Mouse (Mus musculus) liver, postnatal 0 days (tissue): ENCODE data around the gene Clic4.

ENCODE experiments used
- CTCF ChIP-seq: sonication (generic); IDR thresholded peaks from 2 replicates; pipeline ENCODE4 v1.5.1; 2016; ENCODE audit warnings: antibody characterized with exemption, low read depth
- EP300 ChIP-seq: IDR thresholded peaks from 2 replicates; pipeline ENCODE4 v1.6.1; 2016; ENCODE audit warnings: antibody characterized with exemption, low read depth, mild to moderate bottlenecking

GRCm38 (mm10) chr4:135302261-135302660, 29.6 kb upstream of the Clic4 start:
- TF ChIP-seq CTCF (no peak), EP300 (no peak)
